Comparison of ENCODE assay signal across 9 mouse cellular contexts in the genomic region with DNA sequence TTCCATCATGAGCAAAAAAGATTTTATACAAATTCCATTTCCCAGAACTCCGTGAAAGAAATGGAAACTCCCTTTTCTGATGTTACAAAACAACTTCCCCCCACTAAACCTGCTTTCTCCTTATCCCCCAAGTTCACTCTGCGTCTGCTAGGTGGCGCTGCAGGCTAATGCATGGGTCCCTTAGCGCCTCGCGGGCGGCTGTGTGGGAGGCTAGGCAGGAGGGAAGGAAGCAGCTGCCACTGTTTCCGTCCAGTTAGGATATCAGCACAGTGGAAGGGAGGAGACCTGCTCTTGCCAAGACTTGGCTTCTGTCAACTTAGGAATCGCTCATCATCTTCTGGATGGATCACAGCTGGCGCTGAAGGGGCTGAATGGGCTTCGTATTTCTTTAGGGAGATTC. TPM values are rescaled to one million over a fixed set of nuclear protein-coding genes. Genes with fewer than 3 reads are reported as not detected.
DNase-seq lines count a peak whose midpoint lies in the region; ATAC-seq and TF ChIP-seq lines count a peak whose summit lies in the region.
"Had no signal": no experiment of that assay in that cellular context is flagged by ENCODE, and none has a peak within 500 bp of the region (broad histone marks: within the 10 kb centered on the region; RNA-seq: fewer than 3 reads in every experiment).

No protein-coding gene starts in this region.

- no peak overlapping the region for H3K9ac ChIP-seq in CH12.LX (ENCODE audit: insufficient read depth, low read depth)
- peak overlapping the region; percentile 40; the same call in 1 of the 2 replicates for H3K9ac ChIP-seq in forebrain, embryonic 15.5 days (replicated peaks)
- no peak overlapping the region for H3K9ac ChIP-seq in liver, embryonic 16.5 days (ENCODE audit: low read depth, low read length)
- no peak overlapping the region for H3K9ac ChIP-seq in neural tube, embryonic 13.5 days

- TF ChIP-seq CTCF in CH12.LX (conservative IDR thresholded peaks at IDR 0.05 in 1 of 2, IDR thresholded peaks at IDR 0.05 in 1 of 2; ENCODE audit: low read depth in 2 of 2, low read length in 2 of 2) = peak; percentile 82 to 95

- dilution Hi-C loops in CH12.LX (cut with MboI; ENCODE audit: extremely low pct_ligation_motif_present, extremely low pct_unique_long_range_greater_than_20kb, low sequenced_read_pairs) = no loop called here

- H3K4me3 ChIP-seq in CH12.LX (replicated peaks in 1 of 3; ENCODE audit: low read depth in 2 of 3, low read length in 2 of 3, poor library complexity in 1 of 3) = no peak overlapping the region
- H3K4me3 ChIP-seq in forebrain, embryonic 15.5 days = no peak overlapping the region
- no peak overlapping the region for H3K4me3 ChIP-seq in liver, embryonic 16.5 days (ENCODE audit: low read depth, low read length)
- no peak overlapping the region for H3K4me3 ChIP-seq in neural tube, embryonic 13.5 days
- H3K4me3 ChIP-seq: erythroblast, embryonic 14.5 days had no signal

- H3K27ac ChIP-seq in CH12.LX (ENCODE audit: insufficient read depth, low read depth) = no peak overlapping the region
- no peak overlapping the region for H3K27ac ChIP-seq in forebrain, embryonic 15.5 days (replicated peaks)
- H3K27ac ChIP-seq in liver, embryonic 16.5 days (ENCODE audit: low read length) = no peak overlapping the region
- H3K27ac ChIP-seq in neural tube, embryonic 13.5 days (replicated peaks) = no peak overlapping the region

- H3K4me1 ChIP-seq in CH12.LX (ENCODE audit: control insufficient read depth in 1 of 2, insufficient read depth in 2 of 2) = peaks cover 0 to 5% of the 10 kb centered on the region in 2 experiments; a peak in 1 of 4 replicates
- H3K4me1 ChIP-seq in forebrain, embryonic 15.5 days = no peaks in the 10 kb centered on the region
- H3K4me1 ChIP-seq in liver, embryonic 16.5 days (ENCODE audit: control insufficient read depth, low read depth, low read length) = no peaks in the 10 kb centered on the region
- no peaks in the 10 kb centered on the region for H3K4me1 ChIP-seq in neural tube, embryonic 13.5 days (replicated peaks)

- DNase-seq in CH12.LX (ENCODE audit: extremely low read depth) = peak; percentile 74
- peak; percentile 34 for DNase-seq in c-Kit-positive CD71-positive TER-119-positive erythroid progenitor cells, embryonic 14.5 days (ENCODE audit: low spot score)
- peak; percentile 93 to 96 for DNase-seq in heart, postnatal 14 days
- DNase-seq in large intestine, adult 2 months (ENCODE audit: low read depth, low spot score) = peak; percentile 67
- peak; percentile 54 for DNase-seq in telencephalon, adult 2 months (ENCODE audit: low read depth, low spot score)

- no peaks in the 10 kb centered on the region for H3K9me3 ChIP-seq in CH12.LX (replicated peaks; ENCODE audit: low read length)
- H3K9me3 ChIP-seq in forebrain, embryonic 15.5 days = no peaks in the 10 kb centered on the region
- no peaks in the 10 kb centered on the region for H3K9me3 ChIP-seq in liver, embryonic 16.5 days (replicated peaks; ENCODE audit: control insufficient read depth, low read length)
- no peaks in the 10 kb centered on the region for H3K9me3 ChIP-seq in neural tube, embryonic 13.5 days

- H3K79me2 ChIP-seq in CH12.LX (replicated peaks; ENCODE audit: control insufficient read depth, extremely low read depth, insufficient read depth, poor library complexity, severe bottlenecking) = no peaks in the 10 kb centered on the region

- TF ChIP-seq EP300 in CH12.LX (IDR thresholded peaks at IDR 0.05; ENCODE audit: low read length) = no peak

- ATAC-seq in forebrain, embryonic 15.5 days (replicated peaks) = peak; percentile 96
- ATAC-seq in liver, embryonic 16.5 days (ENCODE audit: low read depth) = peak; percentile 68
- ATAC-seq in neural tube, embryonic 13.5 days (ENCODE audit: low read depth) = peak; percentile 95

- TF ChIP-seq POLR2A in CH12.LX (IDR thresholded peaks at IDR 0.05; ENCODE audit: low read depth, low read length) = no peak

- intact Hi-C loops in heart, postnatal 14 days (cut with DNase I) = loop anchor here (1.0 to 2.0 kb wide), 3 partner anchors 219 to 533 kb away; no protein-coding TSS in a partner anchor

- WGBS in forebrain, embryonic 15.5 days = 3% methylated on average over 11 of the region's 11 CpGs
- WGBS in large intestine, adult 2 months = 4% methylated on average over 11 of the region's 11 CpGs
- WGBS in liver, embryonic 16.5 days (ENCODE audit: insufficient replicate concordance) = 2% methylated on average over 11 of the region's 11 CpGs
- WGBS in neural tube, embryonic 13.5 days = 4% methylated on average over 11 of the region's 11 CpGs

- H3K4me2 ChIP-seq in CH12.LX (ENCODE audit: insufficient read depth, low read depth, poor library complexity, severe bottlenecking) = peak overlapping the region; percentile 71
- peak overlapping the region; percentile 38 for H3K4me2 ChIP-seq in forebrain, embryonic 15.5 days (replicated peaks)
- no peak overlapping the region for H3K4me2 ChIP-seq in liver, embryonic 16.5 days (ENCODE audit: low read depth, low read length)
- H3K4me2 ChIP-seq in neural tube, embryonic 13.5 days = peak overlapping the region; percentile 38

- H3K36me3 ChIP-seq in CH12.LX (replicated peaks in 1 of 2; ENCODE audit: control insufficient read depth in 1 of 2, insufficient read depth in 1 of 2, low read length in 1 of 2) = no peaks in the 10 kb centered on the region
- no peaks in the 10 kb centered on the region for H3K36me3 ChIP-seq in forebrain, embryonic 15.5 days
- no peaks in the 10 kb centered on the region for H3K36me3 ChIP-seq in liver, embryonic 16.5 days (ENCODE audit: control insufficient read depth, insufficient read depth)
- no peaks in the 10 kb centered on the region for H3K36me3 ChIP-seq in neural tube, embryonic 13.5 days

- H3K27me3 ChIP-seq in CH12.LX (replicated peaks) = peaks cover 91% of the 10 kb centered on the region
- no peaks in the 10 kb centered on the region for H3K27me3 ChIP-seq in forebrain, embryonic 15.5 days
- no peaks in the 10 kb centered on the region for H3K27me3 ChIP-seq in liver, embryonic 16.5 days (ENCODE audit: control insufficient read depth, insufficient read depth, low read depth, low read length)
- H3K27me3 ChIP-seq in neural tube, embryonic 13.5 days = no peaks in the 10 kb centered on the region; the same call in 1 of the 2 replicates

- peak; percentile 97 for TF ChIP-seq RAD21 in CH12.LX (IDR thresholded peaks at IDR 0.05; ENCODE audit: low read depth, low read length)

- in situ Hi-C loops in CH12.LX (cut with MboI; ENCODE audit: low pct_ligation_motif_present, low pct_unique_long_range_greater_than_20kb, low sequenced_read_pairs) = loop anchor here (10.0 kb wide), 1 partner anchor 325 kb away; no protein-coding TSS in a partner anchor

TF ChIP-seq in CH12.LX, 34 proteins besides CTCF, POLR2A, EP300 and RAD21:
- TF ChIP-seq ZC3H11A (IDR thresholded peaks at IDR 0.05; ENCODE audit: low read depth, low read length) (peak; percentile 41), GABPA (IDR thresholded peaks at IDR 0.05; ENCODE audit: insufficient replicate concordance, low read depth, low read length) (no peak), TCF12 (IDR thresholded peaks at IDR 0.05; ENCODE audit: low read depth, low read length) (no peak), ZNF384 (IDR thresholded peaks at IDR 0.05; ENCODE audit: low read depth, low read length) (no peak), JUN (IDR thresholded peaks at IDR 0.05; ENCODE audit: insufficient read depth, low read depth, low read length) (no peak), ETS1 (conservative IDR thresholded peaks at IDR 0.05; ENCODE audit: low read depth, low read length) (no peak), SIN3A (IDR thresholded peaks at IDR 0.05; ENCODE audit: low read length) (no peak), SMC3 (IDR thresholded peaks at IDR 0.05; ENCODE audit: low read depth, low read length) (peak; percentile 88), NELFE (IDR thresholded peaks at IDR 0.05; ENCODE audit: low read depth, low read length) (no peak), CHD2 (IDR thresholded peaks at IDR 0.05; ENCODE audit: low read length) (no peak), USF2 (conservative IDR thresholded peaks at IDR 0.05; ENCODE audit: low read depth, low read length) (no peak), MEF2A (IDR thresholded peaks at IDR 0.05; ENCODE audit: borderline replicate concordance, low read depth, low read length) (no peak), ELF1 (IDR thresholded peaks at IDR 0.05; ENCODE audit: low read depth, low read length) (no peak)

RNA-seq across cellular contexts. Expression of gene Osmr, which starts 34.9 kb away (rescaled TPM):
- total RNA-seq in CH12.LX (2012; rRNA removed) (not detected in 2 replicates), CH12.LX (2014; rRNA removed) (not detected in 2 replicates)
- polyA plus RNA-seq in CH12.LX (2012; ENCODE audit: insufficient read length, low read depth) = not detected in 2 replicates
- polyA plus RNA-seq in forebrain, embryonic 15.5 days (2015; fragmentation: Nextera tagmentation; extraction: Ambion mirVana) = 1.2 and 1.4 TPM in 2 replicates
- total RNA-seq in heart, postnatal 14 days (2021) = 10 to 100 TPM; 11.1 to 13.5 TPM
- 2.8 and 4.5 TPM in 2 replicates for polyA plus RNA-seq in large intestine, adult 2 months (2012; rRNA removed)
- polyA plus RNA-seq in liver, embryonic 16.5 days (2015; fragmentation: Nextera tagmentation; extraction: Ambion mirVana) = 0.35 and 0.78 TPM in 2 replicates
- polyA plus RNA-seq in neural tube, embryonic 13.5 days (2015; fragmentation: Nextera tagmentation; extraction: Ambion mirVana) = 1.2 and 1.7 TPM in 2 replicates
- polyA plus RNA-seq: erythroblast, embryonic 14.5 days had no signal

Comparison
In these comparisons a context has a peak if more than half of its experiments do, and no peak if none do; other contexts are left out.
1. DNase-seq: peak in every context shown above with its lines; median percentile 94 in heart, postnatal 14 days; 74 in CH12.LX; 67 in large intestine, adult 2 months; 54 in telencephalon, adult 2 months; 34 in c-Kit-positive CD71-positive TER-119-positive erythroid progenitor cells, embryonic 14.5 days.